Comparison of ENCODE assay signal across 22 mouse cellular contexts in genomic region chr2:168731258-168731657, GRCm38 (mm10). TPM values are rescaled to one million over a fixed set of nuclear protein-coding genes. Genes with fewer than 3 reads are reported as not detected.
DNase-seq lines count a peak whose midpoint lies in the region; ATAC-seq and TF ChIP-seq lines count a peak whose summit lies in the region.
"Had no signal": no experiment of that assay in that cellular context is flagged by ENCODE, and none has a peak within 500 bp of the region (broad histone marks: within the 10 kb centered on the region; RNA-seq: fewer than 3 reads in every experiment).

No protein-coding gene starts in this region.

- H3K9me3 ChIP-seq in forebrain, embryonic 11.5 days (ENCODE audit: control insufficient read depth, low read length), result no peaks in the 10 kb centered on the region
- no peaks in the 10 kb centered on the region for H3K9me3 ChIP-seq in forebrain, postnatal 0 days (ENCODE audit: low read length)
- no peaks in the 10 kb centered on the region for H3K9me3 ChIP-seq in hindbrain, embryonic 11.5 days (ENCODE audit: control insufficient read depth, low read length)
- H3K9me3 ChIP-seq in midbrain, embryonic 11.5 days (ENCODE audit: control insufficient read depth, low read length), result no peaks in the 10 kb centered on the region
- H3K9me3 ChIP-seq: embryonic facial prominence, embryonic 13.5 days; limb, embryonic 13.5 days; liver, embryonic 15.5 days; neural tube, embryonic 12.5 days had no signal

- ATAC-seq in forebrain, embryonic 11.5 days (replicated peaks; ENCODE audit: low FRiP score), result 0 out of 2 replicates have a peak, but pooled peaks have one; percentile 24
- no peak for ATAC-seq in forebrain, postnatal 0 days
- peak; percentile 41 for ATAC-seq in hindbrain, embryonic 11.5 days (ENCODE audit: low FRiP score)
- peak; percentile 42 for ATAC-seq in midbrain, embryonic 11.5 days (ENCODE audit: low FRiP score)
- ATAC-seq: lung, postnatal 0 days had no signal

- no peaks in the 10 kb centered on the region for H3K36me3 ChIP-seq in forebrain, embryonic 11.5 days (ENCODE audit: control insufficient read depth, insufficient read depth, low read length)
- H3K36me3 ChIP-seq in forebrain, postnatal 0 days (ENCODE audit: insufficient read depth), result 0 out of 2 replicates have a peak, but pooled peaks cover 3% of the 10 kb centered on the region
- no peaks in the 10 kb centered on the region for H3K36me3 ChIP-seq in hindbrain, embryonic 11.5 days (ENCODE audit: control insufficient read depth, insufficient read depth, low read length)
- H3K36me3 ChIP-seq in midbrain, embryonic 11.5 days (ENCODE audit: control insufficient read depth, insufficient read depth, low read length), result no peaks in the 10 kb centered on the region
- H3K36me3 ChIP-seq: embryonic facial prominence, embryonic 13.5 days; limb, embryonic 13.5 days; liver, embryonic 15.5 days; neural tube, embryonic 12.5 days had no signal

- no peak for DNase-seq in forebrain, embryonic 11.5 days (ENCODE audit: low spot score)
- DNase-seq in forebrain, postnatal 0 days, result no peak
- DNase-seq in brain, adult 2 months (ENCODE audit: low read depth, low spot score), result peak; percentile 66
- DNase-seq in hindbrain, embryonic 11.5 days (ENCODE audit: low spot score), result no peak
- DNase-seq in midbrain, embryonic 11.5 days (ENCODE audit: low spot score, missing footprints), result no peak
- no peak for DNase-seq in testis, postnatal 14 days (ENCODE audit: low spot score)
- DNase-seq in gastrocnemius, postnatal 10 days, result no peak
- DNase-seq in adrenal gland, postnatal 25 days, result no peak
- DNase-seq: cerebellum, adult 9-10 months; gastrocnemius, postnatal 36 days; kidney, adult 11 months; right cerebral cortex, adult 18-20 months; thymus, postnatal 14 days had no signal

- TF ChIP-seq CTCF in forebrain, postnatal 0 days (IDR thresholded peaks at IDR 0.05; ENCODE audit: low read depth), result no peak

- no peak overlapping the region for H3K4me2 ChIP-seq in forebrain, embryonic 11.5 days (ENCODE audit: low read depth, low read length, severe bottlenecking)
- H3K4me2 ChIP-seq in forebrain, postnatal 0 days (ENCODE audit: low read depth), result no peak overlapping the region
- H3K4me2 ChIP-seq in hindbrain, embryonic 11.5 days (replicated peaks; ENCODE audit: low read depth, low read length), result no peak overlapping the region
- H3K4me2 ChIP-seq in midbrain, embryonic 11.5 days, result no peak overlapping the region
- H3K4me2 ChIP-seq: embryonic facial prominence, embryonic 13.5 days; limb, embryonic 13.5 days; liver, embryonic 15.5 days; neural tube, embryonic 12.5 days had no signal

- peaks cover 5% of the 10 kb centered on the region; the same call in 1 of the 2 replicates for H3K4me1 ChIP-seq in forebrain, embryonic 11.5 days (replicated peaks; ENCODE audit: control insufficient read depth, insufficient read depth, low read length)
- no peaks in the 10 kb centered on the region for H3K4me1 ChIP-seq in forebrain, postnatal 0 days (ENCODE audit: insufficient read depth)
- 0 out of 2 replicates have a peak, but pooled peaks cover 3% of the 10 kb centered on the region for H3K4me1 ChIP-seq in hindbrain, embryonic 11.5 days (replicated peaks; ENCODE audit: control insufficient read depth, insufficient read depth, low read length)
- peaks cover 14% of the 10 kb centered on the region for H3K4me1 ChIP-seq in midbrain, embryonic 11.5 days (ENCODE audit: control insufficient read depth, insufficient read depth, low read length)
- H3K4me1 ChIP-seq: liver, embryonic 15.5 days had no signal

- WGBS in forebrain, embryonic 11.5 days, result 64% methylated on average over 8 of the region's 8 CpGs
- 72% methylated on average over 8 of the region's 8 CpGs for WGBS in forebrain, postnatal 0 days
- 70% methylated on average over 8 of the region's 8 CpGs for WGBS in hindbrain, embryonic 11.5 days
- WGBS in midbrain, embryonic 11.5 days, result 58% methylated on average over 8 of the region's 8 CpGs

- no peaks in the 10 kb centered on the region for H3K27me3 ChIP-seq in forebrain, embryonic 11.5 days (ENCODE audit: control insufficient read depth, insufficient read depth, low read length)
- no peaks in the 10 kb centered on the region for H3K27me3 ChIP-seq in forebrain, postnatal 0 days (ENCODE audit: insufficient read depth, low read length)
- H3K27me3 ChIP-seq in hindbrain, embryonic 11.5 days (ENCODE audit: control insufficient read depth, insufficient read depth, low read length), result no peaks in the 10 kb centered on the region
- H3K27me3 ChIP-seq in midbrain, embryonic 11.5 days (ENCODE audit: control insufficient read depth, insufficient read depth, low read length), result no peaks in the 10 kb centered on the region
- H3K27me3 ChIP-seq: embryonic facial prominence, embryonic 13.5 days; limb, embryonic 13.5 days; liver, embryonic 15.5 days; neural tube, embryonic 12.5 days had no signal

- no peak overlapping the region for H3K9ac ChIP-seq in forebrain, embryonic 11.5 days (ENCODE audit: low read length)
- no peak overlapping the region for H3K9ac ChIP-seq in forebrain, postnatal 0 days
- H3K9ac ChIP-seq in hindbrain, embryonic 11.5 days (ENCODE audit: low read depth, low read length), result no peak overlapping the region
- no peak overlapping the region for H3K9ac ChIP-seq in midbrain, embryonic 11.5 days (ENCODE audit: low read length)
- H3K9ac ChIP-seq: embryonic facial prominence, embryonic 13.5 days; limb, embryonic 13.5 days; liver, embryonic 15.5 days; neural tube, embryonic 12.5 days had no signal

- H3K27ac ChIP-seq in forebrain, embryonic 11.5 days (ENCODE audit: low read depth, low read length), result no peak overlapping the region
- no peak overlapping the region for H3K27ac ChIP-seq in forebrain, postnatal 0 days (ENCODE audit: low read depth, low read length)
- 0 out of 2 replicates have a peak overlapping the region, but pooled peaks have one; percentile 1 for H3K27ac ChIP-seq in hindbrain, embryonic 11.5 days (ENCODE audit: low read depth, low read length)
- H3K27ac ChIP-seq in midbrain, embryonic 11.5 days (ENCODE audit: low read depth, low read length), result no peak overlapping the region; the same call in 1 of the 2 replicates
- H3K27ac ChIP-seq: embryonic facial prominence, embryonic 13.5 days; kidney, postnatal 0 days; limb, embryonic 13.5 days; liver, embryonic 15.5 days; neural tube, embryonic 12.5 days had no signal

- no peak overlapping the region for H3K4me3 ChIP-seq in forebrain, embryonic 11.5 days (ENCODE audit: low read depth, low read length)
- no peak overlapping the region for H3K4me3 ChIP-seq in forebrain, postnatal 0 days (ENCODE audit: low read depth, low read length)
- no peak overlapping the region for H3K4me3 ChIP-seq in hindbrain, embryonic 11.5 days (ENCODE audit: low read depth, low read length)
- no peak overlapping the region for H3K4me3 ChIP-seq in midbrain, embryonic 11.5 days (ENCODE audit: low read depth, low read length)
- H3K4me3 ChIP-seq: embryonic facial prominence, embryonic 13.5 days; limb, embryonic 13.5 days; liver, embryonic 15.5 days; neural tube, embryonic 12.5 days had no signal

RNA-seq across cellular contexts. Expression of gene Atp9a, which starts 11.0 kb away (rescaled TPM):
- 18.0 and 18.6 TPM in 2 replicates for polyA plus RNA-seq in forebrain, embryonic 11.5 days (2014; fragmentation: Nextera tagmentation; extraction: Ambion mirVana)
- total RNA-seq in forebrain, postnatal 0 days (2014; rRNA removed), result 397 and 497 TPM in 2 replicates
- 124 and 143 TPM in 2 replicates for polyA plus RNA-seq in forebrain, postnatal 0 days (2015; fragmentation: Nextera tagmentation; extraction: Ambion mirVana)
- polyA plus RNA-seq in hindbrain, embryonic 11.5 days (2014; fragmentation: Nextera tagmentation; extraction: Ambion mirVana), result 12.8 and 14.6 TPM in 2 replicates
- polyA plus RNA-seq in midbrain, embryonic 11.5 days (2014; fragmentation: Nextera tagmentation; extraction: Ambion mirVana), result 14.6 and 16.8 TPM in 2 replicates
- 10 to 100 TPM; 24.2 to 30.9 TPM for total RNA-seq in gastrocnemius, postnatal 10 days (2021)
- 60.9 and 63.6 TPM in 2 replicates for total RNA-seq in adrenal gland, postnatal 25 days (2021)
- total RNA-seq: MEL had no signal

RNA-seq across cellular contexts. Expression of gene Sall4, which starts 36.5 kb away (rescaled TPM):
- 10.4 and 10.9 TPM in 2 replicates for polyA plus RNA-seq in forebrain, embryonic 11.5 days (2014; fragmentation: Nextera tagmentation; extraction: Ambion mirVana)
- total RNA-seq in forebrain, postnatal 0 days (2014; rRNA removed), result 0.10 and 0.31 TPM in 2 replicates
- 0.05 and 0.06 TPM in 2 replicates for polyA plus RNA-seq in forebrain, postnatal 0 days (2015; fragmentation: Nextera tagmentation; extraction: Ambion mirVana)
- polyA plus RNA-seq in hindbrain, embryonic 11.5 days (2014; fragmentation: Nextera tagmentation; extraction: Ambion mirVana), result 7.1 and 7.3 TPM in 2 replicates
- polyA plus RNA-seq in midbrain, embryonic 11.5 days (2014; fragmentation: Nextera tagmentation; extraction: Ambion mirVana), result 33.9 and 37.2 TPM in 2 replicates
- under 1 TPM; 0.33 to 0.70 TPM for total RNA-seq in gastrocnemius, postnatal 10 days (2021)
- not detected in 2 replicates for total RNA-seq in adrenal gland, postnatal 25 days (2021)
- total RNA-seq: CH12.LX; MEL; monocyte, adult 5-6 weeks had no signal
- polyA plus RNA-seq: kidney, postnatal 0 days; lung, postnatal 0 days had no signal
